Mouse (Mus musculus) c-Kit-positive CD71-positive TER-119-positive erythroid progenitor cells, embryonic 14.5 days (primary cell): ENCODE measurements around the gene Galr3.

ENCODE experiments used
- DNase-seq: peaks from one replicate; pipeline ENCODE4 v3.0.0-alpha.2; 2013; ENCODE audit warnings: low spot score

Galr3 gene

GRCm38 (mm10) chr15:79057850-79058249 lies 16.2 kb downstream of the Galr3 start:
- DNase-seq, result peak; percentile 73

- no peak for DNase-seq
These were observed 19.3 kb downstream of the Galr3 start for GRCm38 (mm10) chr15:79060887-79061565.

- DNase-seq, result peak; percentile 99
These were observed 20.9 kb downstream of the Galr3 start, which contains the start of gene Ankrd54 for GRCm38 (mm10) chr15:79062376-79063159. Ankrd54 (minus strand) TSS chr15:79062893.

- no peak for DNase-seq
These were observed 21.6 kb downstream of the Galr3 start for GRCm38 (mm10) chr15:79063160-79063740.

- DNase-seq, result no peak
These were observed 23.5 kb downstream of the Galr3 start for GRCm38 (mm10) chr15:79065086-79065770.

- no peak for DNase-seq
These were observed 24.6 kb downstream of the Galr3 start for GRCm38 (mm10) chr15:79066276-79066675.

- DNase-seq, result peak; percentile 73
These were observed 25.9 kb downstream of the Galr3 start for GRCm38 (mm10) chr15:79067631-79068030.

- peak; percentile 46 for DNase-seq
These were observed 26.7 kb downstream of the Galr3 start for GRCm38 (mm10) chr15:79068416-79068815.

- DNase-seq, result no peak
These were observed 29.7 kb downstream of the Galr3 start for GRCm38 (mm10) chr15:79071117-79072039.

GRCm38 (mm10) chr15:79073752-79074151 lies 32.1 kb downstream of the Galr3 start:
- no peak for DNase-seq

- DNase-seq, result no peak
These were observed 32.8 kb downstream of the Galr3 start for GRCm38 (mm10) chr15:79074446-79074845.

- DNase-seq, result peak; percentile 77
These were observed 33.3 kb downstream of the Galr3 start, which contains the start of gene Eif3l for GRCm38 (mm10) chr15:79074913-79075532. Eif3l (plus strand) TSS chr15:79075179.

- no peak for DNase-seq
These were observed 34.1 kb downstream of the Galr3 start for GRCm38 (mm10) chr15:79075658-79076365.

- DNase-seq, result no peak
These were observed 37.9 kb downstream of the Galr3 start for GRCm38 (mm10) chr15:79079567-79079966.

GRCm38 (mm10) chr15:79092284-79092683 lies 50.6 kb downstream of the Galr3 start:
- DNase-seq, result no peak
